Mouse (Mus musculus): ENCODE data around the gene Vmn1r131. TPM values are rescaled to one million over a fixed set of nuclear protein-coding genes. Genes with fewer than 3 reads are reported as not detected.
"Not testable (repeated sequence)": the region's sequence is repeated elsewhere in the genome, so short reads cannot be mapped to it uniquely, and the experiment has no call there.

Vmn1r131 gene
- not detected in 2 replicates for polyA plus RNA-seq (2015; fragmentation: Nextera tagmentation; extraction: Ambion mirVana)

DNA sequence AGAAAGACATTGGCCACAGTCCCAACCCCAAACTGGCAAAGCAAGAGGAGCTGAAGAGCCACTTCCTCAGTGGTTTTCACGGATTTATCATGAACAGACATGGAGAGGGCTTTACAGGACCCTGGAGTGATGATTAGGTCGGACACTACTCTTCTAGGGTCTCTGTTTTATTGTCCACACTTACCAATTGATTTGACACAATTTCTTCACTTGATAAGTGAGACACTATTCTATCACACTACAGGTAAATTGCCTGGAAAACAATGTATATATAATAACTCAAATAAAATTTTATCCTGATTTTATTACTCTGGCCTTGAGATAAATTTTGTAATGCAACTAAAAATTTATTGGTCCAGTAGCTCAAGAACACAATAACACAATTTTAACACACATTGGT, at the start of gene Vmn1r131:
TSS of gene Vmn1r131 (minus strand) at position 101 of the 400 bp plus-strand sequence.
- no CpG with 5 or more reads among the region's 2 CpGs for WGBS
- not testable (repeated sequence) for H3K9me3 ChIP-seq (replicated peaks; ENCODE audit: low read length)

DNA sequence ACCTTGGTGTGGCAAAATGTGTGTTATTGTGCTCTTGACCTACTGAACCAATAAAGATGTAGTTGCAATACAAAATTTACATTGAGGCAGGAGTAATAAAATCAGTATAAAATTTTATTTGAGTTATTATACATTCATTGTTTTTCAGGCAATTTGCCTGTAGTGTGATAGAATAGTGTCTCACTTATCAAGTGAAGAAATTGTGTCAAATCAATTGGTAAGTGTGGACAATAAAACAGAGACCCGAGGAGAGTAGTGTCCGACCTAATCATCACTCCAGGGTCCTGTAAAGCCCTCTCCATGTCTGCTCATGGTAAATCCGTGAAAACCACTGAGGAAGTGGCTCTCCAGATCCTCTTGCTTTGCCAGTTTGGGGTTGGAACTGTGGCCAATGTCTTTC, 34.4 kb downstream of the Vmn1r131 start, which contains the start of gene Vmn1r130:
TSS of gene Vmn1r130 (plus strand) at position 301 of the 400 bp plus-strand sequence.
- not testable (repeated sequence) for H3K9me3 ChIP-seq (replicated peaks; ENCODE audit: low read length); H3K27me3 ChIP-seq (ENCODE audit: insufficient read depth, low read length); H3K4me1 ChIP-seq (replicated peaks; ENCODE audit: insufficient read depth, low read length); H3K4me2 ChIP-seq (ENCODE audit: low read length); DNase-seq (ENCODE audit: low spot score); H3K27ac ChIP-seq; H3K4me3 ChIP-seq (replicated peaks; ENCODE audit: low read depth, low read length); ATAC-seq (replicated peaks; ENCODE audit: low FRiP score, low read depth); H3K36me3 ChIP-seq (ENCODE audit: insufficient read depth, low read length); H3K9ac ChIP-seq (ENCODE audit: low read depth, low read length)
- no CpG with 5 or more reads among the region's 3 CpGs for WGBS

More for the DNA sequence above, at the start of gene Vmn1r131:
- H3K27ac ChIP-seq; ATAC-seq (replicated peaks; ENCODE audit: low FRiP score, low read depth); H3K4me2 ChIP-seq (ENCODE audit: low read length); H3K9ac ChIP-seq (ENCODE audit: low read depth, low read length); DNase-seq (ENCODE audit: low spot score); H3K27me3 ChIP-seq (ENCODE audit: insufficient read depth, low read length); H3K36me3 ChIP-seq (ENCODE audit: insufficient read depth, low read length); H3K4me1 ChIP-seq (replicated peaks; ENCODE audit: insufficient read depth, low read length); H3K4me3 ChIP-seq (replicated peaks; ENCODE audit: low read depth, low read length): not testable (repeated sequence)

Other genes starting within 250 kb of the Vmn1r131 start
- not detected in 2 replicates for gene Vmn1r126, start 244.6 kb downstream of the Vmn1r131 start, polyA plus RNA-seq (2015; fragmentation: Nextera tagmentation; extraction: Ambion mirVana)
- not detected in 2 replicates for gene Vmn1r127, start 226.2 kb downstream of the Vmn1r131 start, polyA plus RNA-seq (2015; fragmentation: Nextera tagmentation; extraction: Ambion mirVana)
- gene Vmn1r128, start 196.7 kb downstream of the Vmn1r131 start, polyA plus RNA-seq (2015; fragmentation: Nextera tagmentation; extraction: Ambion mirVana) = not detected in 2 replicates
- not detected in 2 replicates for gene Vmn1r129, start 184.8 kb downstream of the Vmn1r131 start, polyA plus RNA-seq (2015; fragmentation: Nextera tagmentation; extraction: Ambion mirVana)
- not detected in 2 replicates for gene Gm6882, start 113.3 kb downstream of the Vmn1r131 start, polyA plus RNA-seq (2015; fragmentation: Nextera tagmentation; extraction: Ambion mirVana)
- gene Vmn1r130, start 34.3 kb downstream of the Vmn1r131 start, polyA plus RNA-seq (2015; fragmentation: Nextera tagmentation; extraction: Ambion mirVana) = not detected in 2 replicates
- not detected in 2 replicates for gene Vmn1r132, start 68.0 kb upstream of the Vmn1r131 start, polyA plus RNA-seq (2015; fragmentation: Nextera tagmentation; extraction: Ambion mirVana)
- gene Gm4175, start 215.4 kb upstream of the Vmn1r131 start, polyA plus RNA-seq (2015; fragmentation: Nextera tagmentation; extraction: Ambion mirVana) = not detected in 2 replicates